Mouse (Mus musculus): ENCODE measurements around the gene Tm4sf20.

- TF ChIP-seq CTCF (IDR thresholded peaks at IDR 0.05; ENCODE audit: low read depth, low read length) (no peak), POLR2A (IDR thresholded peaks at IDR 0.05; ENCODE audit: borderline replicate concordance, low read depth, low read length) (no peak)
Measured at GRCm38 (mm10) chr1:82801105-82801783, 33.0 kb upstream of the Tm4sf20 start.

Measured in bone marrow macrophage, adult 2 months (primary cell).